Mouse (Mus musculus) spleen, postnatal 14 days (tissue): ENCODE data around the gene Stxbp6.

Experiments
- DNase-seq, 2 experiments: peaks; one replicate each; pipeline ENCODE4 v3.0.0; 2021 to 2022; ENCODE audit warnings: low spot score in 2 of 2

The Stxbp6 gene

GRCm38 (mm10) chr12:44996897-44997296 lies 77.6 kb downstream of the Stxbp6 start:
- no peak for DNase-seq

GRCm38 (mm10) chr12:44996274-44996673 lies 78.2 kb downstream of the Stxbp6 start:
- DNase-seq = no peak

- no peak for DNase-seq
Measured at GRCm38 (mm10) chr12:44993391-44993790, 81.1 kb downstream of the Stxbp6 start.

GRCm38 (mm10) chr12:44992847-44993246 lies 81.7 kb downstream of the Stxbp6 start:
- DNase-seq = no peak

DNA sequence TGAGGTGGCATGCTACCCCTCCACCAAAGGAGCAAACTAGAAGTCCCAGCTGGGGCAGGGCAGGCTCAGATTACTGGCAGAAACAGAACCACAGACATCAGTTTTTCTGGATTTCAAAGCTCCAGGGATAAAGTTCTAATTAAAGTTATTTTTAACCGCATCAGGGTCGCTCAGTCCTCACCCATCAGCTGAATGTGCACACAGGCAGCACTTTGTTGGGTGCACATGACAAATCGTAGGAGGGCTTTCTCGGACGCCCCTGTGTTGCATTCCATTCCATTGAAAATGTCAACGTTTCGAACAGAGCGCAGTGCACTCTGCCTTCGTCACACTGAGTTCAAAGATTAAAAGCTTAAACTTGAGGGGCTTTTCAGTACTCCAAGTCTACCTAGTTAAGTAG lies 84.1 kb downstream of the Stxbp6 start:
- DNase-seq = no peak

GRCm38 (mm10) chr12:44989011-44989410 lies 85.5 kb downstream of the Stxbp6 start:
- no peak for DNase-seq

- no peak for DNase-seq
Measured at GRCm38 (mm10) chr12:44987762-44988161, 86.7 kb downstream of the Stxbp6 start.

DNA sequence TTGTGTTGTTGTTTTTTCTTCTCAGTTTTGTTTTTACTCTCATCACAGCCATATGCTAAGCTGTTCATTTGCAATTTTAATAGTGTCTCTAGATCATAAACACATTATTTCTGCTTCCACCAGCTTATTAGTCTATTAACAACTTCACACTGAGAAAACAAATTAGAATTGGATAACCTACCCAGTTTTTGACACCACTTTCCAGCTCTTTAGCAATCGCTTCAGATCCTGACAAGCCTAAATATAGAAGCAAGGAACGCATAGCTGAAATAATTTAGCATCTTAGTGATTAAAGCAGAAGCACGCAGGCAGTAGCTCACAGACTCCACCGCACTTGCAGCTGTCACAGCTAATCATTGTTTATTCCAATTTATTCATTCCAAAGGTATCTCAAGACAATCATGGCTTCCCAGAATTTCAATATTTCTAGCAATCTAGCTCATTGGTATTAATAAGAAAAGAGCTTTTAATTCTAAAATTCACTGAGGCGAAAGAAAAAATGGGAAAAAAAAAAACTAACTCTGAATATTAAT lies 95.1 kb downstream of the Stxbp6 start:
- no peak for DNase-seq

DNA sequence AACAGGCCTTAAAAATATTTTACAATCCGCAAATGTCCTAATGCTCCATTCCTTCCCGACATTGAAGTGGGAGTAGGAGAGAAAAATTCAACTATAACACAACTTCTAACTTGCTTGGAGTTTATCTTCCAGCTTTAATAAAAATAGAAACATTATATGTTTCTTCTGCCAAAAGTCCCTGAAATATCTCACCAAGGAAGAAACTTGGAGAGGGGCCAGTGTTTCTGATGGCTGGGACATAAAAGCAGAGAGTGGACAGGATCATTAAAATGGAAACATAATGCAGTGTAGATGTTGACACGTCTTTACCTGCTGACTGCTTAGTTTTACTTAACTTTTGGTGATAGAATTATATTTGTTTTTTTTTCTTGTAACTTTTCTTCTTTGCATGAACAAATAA lies 99.2 kb downstream of the Stxbp6 start:
- no peak for DNase-seq

DNA sequence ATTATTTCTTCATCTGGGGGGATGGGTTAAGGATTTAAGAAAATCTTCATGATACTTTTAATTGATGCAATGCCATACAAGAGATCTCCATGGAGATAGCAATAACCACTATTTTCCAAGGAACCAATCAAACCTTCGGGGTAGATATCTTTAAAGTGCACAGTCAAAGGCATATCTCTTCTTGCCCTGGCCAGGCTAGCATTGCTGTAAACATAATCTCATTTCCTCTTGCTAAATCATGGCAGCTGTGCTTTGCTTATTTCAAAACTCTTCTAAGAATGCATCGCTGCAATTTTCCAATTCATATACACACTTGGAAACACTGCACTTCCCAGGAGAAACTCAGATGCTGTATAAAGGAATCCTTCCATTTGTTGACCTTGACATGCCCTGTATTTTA lies 103.0 kb downstream of the Stxbp6 start:
- no peak for DNase-seq

GRCm38 (mm10) chr12:44967448-44967847 lies 107.1 kb downstream of the Stxbp6 start:
- no peak for DNase-seq

DNA sequence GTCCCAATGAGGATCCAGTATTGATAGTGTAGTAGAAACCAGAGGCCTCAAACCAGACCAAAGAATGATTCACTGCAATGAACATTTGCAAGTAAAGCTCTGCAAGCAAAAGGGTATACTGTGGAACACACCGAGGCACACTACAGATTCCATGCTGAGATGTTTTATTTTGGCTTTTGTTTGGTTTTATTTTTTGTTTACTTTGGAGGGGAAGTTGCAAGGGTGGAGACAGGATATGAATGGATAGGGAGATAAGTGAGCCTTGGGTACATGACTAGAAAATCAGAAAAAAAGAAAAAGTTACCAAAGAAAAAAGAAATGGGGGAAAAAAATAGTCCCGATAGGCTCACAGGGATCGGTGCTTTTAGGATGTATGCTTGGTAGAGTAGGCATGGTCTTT lies 117.0 kb downstream of the Stxbp6 start:
- no peak for DNase-seq

DNA sequence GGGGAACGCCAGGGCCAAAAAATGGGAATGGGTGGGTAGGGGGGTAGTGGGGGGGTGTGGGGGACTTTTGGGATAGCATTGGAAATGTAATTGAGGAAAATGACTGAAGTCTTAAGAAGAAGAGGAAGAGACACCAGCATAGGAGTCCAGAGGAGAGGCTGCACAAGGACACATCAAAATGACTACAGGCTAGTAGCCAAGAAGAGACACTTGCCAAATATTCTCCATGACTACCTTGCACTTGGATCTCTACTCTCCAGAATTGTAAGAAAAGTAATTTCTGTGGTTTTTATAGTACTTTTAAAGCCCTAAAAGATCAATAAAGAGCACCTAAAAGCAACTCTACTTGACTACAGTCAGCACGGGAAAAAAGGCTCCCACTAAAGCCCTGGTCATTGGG lies 121.4 kb downstream of the Stxbp6 start:
- DNase-seq = no peak

DNA sequence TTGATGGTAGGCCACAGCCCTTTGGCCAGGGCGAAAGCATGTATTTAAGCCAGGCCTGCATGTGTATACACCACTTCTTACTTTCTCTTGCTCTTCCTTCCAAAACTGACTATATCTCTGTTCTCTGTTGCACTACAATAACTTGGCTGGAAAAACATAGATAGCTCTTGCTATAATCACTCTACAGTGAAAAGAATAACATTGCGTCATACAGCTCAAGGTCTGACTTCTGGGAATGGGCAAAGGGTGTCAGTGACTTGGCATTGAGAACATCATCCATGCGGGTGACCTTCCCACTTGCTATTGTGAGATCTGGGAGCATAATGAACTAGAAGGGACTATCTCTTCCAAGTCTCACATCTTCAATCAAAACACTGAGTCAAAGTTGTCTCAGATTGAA lies 122.4 kb downstream of the Stxbp6 start:
- no peak for DNase-seq

GRCm38 (mm10) chr12:44950559-44950958 lies 124.0 kb downstream of the Stxbp6 start:
- DNase-seq = no peak

DNA sequence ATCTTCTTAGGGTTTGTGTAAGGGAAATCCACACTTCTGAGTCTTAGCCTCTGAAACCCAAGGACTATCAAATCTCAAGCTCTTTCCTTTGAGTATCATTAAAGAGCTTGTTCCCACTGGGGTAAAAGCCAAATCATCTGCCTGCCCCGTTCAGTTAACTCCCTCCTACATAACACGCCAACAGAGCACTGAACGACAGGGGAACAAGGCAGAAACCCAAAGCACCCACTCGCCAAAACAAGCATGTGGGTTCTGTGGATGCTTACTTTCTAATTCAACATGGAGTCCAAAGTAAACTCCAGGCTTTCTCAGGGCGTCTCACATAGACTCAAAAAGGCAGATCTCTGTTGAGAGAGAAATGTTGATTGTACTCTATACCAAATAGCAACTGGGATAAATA lies 126.7 kb downstream of the Stxbp6 start:
- no peak for DNase-seq

DNA sequence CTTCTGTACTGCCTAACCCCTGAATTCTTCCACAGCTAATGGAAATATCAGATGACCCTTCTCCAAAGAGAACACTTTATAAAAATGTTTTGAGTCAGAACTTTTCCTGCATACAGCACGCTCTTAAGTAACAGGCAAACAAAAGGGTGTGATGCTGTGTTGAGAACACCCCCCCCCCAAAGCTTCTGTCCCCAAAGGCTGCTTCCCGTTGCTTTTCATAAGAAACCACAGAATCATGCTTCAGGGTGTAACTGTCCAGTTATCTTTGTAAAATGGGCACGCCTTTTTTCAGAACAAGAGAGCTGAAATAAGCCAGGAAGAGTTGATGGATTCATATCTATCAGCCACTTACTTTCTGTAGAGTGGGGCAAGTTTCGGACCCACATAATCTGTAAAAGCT lies 134.2 kb downstream of the Stxbp6 start:
- no peak for DNase-seq

- no peak for DNase-seq
Measured at GRCm38 (mm10) chr12:44939106-44939505, 135.4 kb downstream of the Stxbp6 start.

DNA sequence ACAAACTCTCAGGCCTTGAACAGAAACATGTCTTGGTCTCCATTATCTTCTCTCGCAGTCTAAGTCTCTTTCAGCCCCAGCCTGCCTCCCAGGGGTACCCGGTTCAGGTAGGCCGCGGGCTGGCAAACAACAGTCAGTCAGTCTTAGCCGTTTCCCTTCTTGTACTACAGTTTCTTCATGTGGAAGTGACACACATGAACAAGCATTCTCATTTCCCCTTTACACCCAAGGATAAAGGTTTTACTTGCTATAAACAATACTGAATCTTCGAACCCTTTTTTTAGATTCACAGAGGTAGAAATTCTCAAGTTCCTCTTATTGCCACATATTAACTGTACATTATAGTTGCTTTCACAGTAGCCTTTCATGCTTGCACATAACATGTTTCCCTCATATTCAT lies 141.6 kb downstream of the Stxbp6 start:
- no peak for DNase-seq

- no peak for DNase-seq
Measured at GRCm38 (mm10) chr12:44931716-44932115, 142.8 kb downstream of the Stxbp6 start.

GRCm38 (mm10) chr12:44928456-44928855 lies 146.1 kb downstream of the Stxbp6 start:
- DNase-seq = no peak

GRCm38 (mm10) chr12:44925901-44926300 lies 148.6 kb downstream of the Stxbp6 start:
- DNase-seq = no peak

GRCm38 (mm10) chr12:44923273-44923672 lies 151.2 kb downstream of the Stxbp6 start:
- DNase-seq = no peak

DNA sequence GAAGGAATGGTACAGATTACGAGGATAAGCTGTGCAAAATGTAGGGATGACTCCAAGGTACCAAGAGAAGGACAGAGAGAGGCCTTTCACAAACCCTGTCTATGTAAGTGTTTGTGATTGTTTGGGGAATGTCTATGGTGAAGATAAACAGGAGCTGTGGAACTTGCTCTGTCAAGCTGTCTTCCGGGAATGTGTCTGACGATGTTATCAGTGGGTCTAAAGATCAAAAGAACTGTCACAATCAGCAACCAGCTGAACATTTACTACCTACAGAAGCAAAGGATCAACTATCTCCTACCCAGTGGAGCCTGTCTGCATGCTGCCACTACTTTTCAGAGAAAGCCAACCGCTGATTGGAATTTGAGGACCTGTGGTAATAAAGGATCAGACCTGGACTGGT lies 152.3 kb downstream of the Stxbp6 start:
- DNase-seq = no peak

DNA sequence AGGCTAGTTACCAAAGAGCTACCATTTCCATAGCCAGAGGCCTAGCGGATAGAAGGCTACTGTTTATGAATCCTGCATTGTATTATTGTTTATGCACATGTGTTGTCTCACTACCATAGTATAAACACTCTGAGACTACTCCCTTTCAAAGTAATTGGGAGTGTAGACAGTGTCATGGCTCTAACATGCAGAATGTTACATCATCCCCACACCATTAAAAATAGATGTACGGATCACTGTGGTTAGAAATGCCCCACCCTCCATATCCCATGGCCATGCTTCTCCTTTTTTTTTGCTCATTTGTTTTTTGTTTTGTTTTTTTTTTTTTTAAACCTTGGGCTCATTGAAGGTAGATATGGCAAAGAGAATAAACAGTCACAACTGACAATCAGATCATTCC lies 154.9 kb downstream of the Stxbp6 start:
- DNase-seq = no peak
